Mouse (Mus musculus) embryonic fibroblast, embryonic 13.5 days (primary cell): ENCODE measurements around the gene Sdsl. TPM values are rescaled to one million over a fixed set of nuclear protein-coding genes. Genes with fewer than 3 reads are reported as not detected.
A peak's percentile ranks its signal among the peaks of the same experiment; 100 is the strongest.

ENCODE experiments used
- H3K27ac ChIP-seq: 2 replicates; pipeline ENCODE4 v1.5.1; 2012; ENCODE audit warnings: low read length, control low read depth, inconsistent platforms; ENCODE audit not compliant: insufficient read depth
- H3K4me1 ChIP-seq: 2 replicates; pipeline ENCODE4 v1.6.1; 2011; ENCODE audit warnings: low read length; ENCODE audit not compliant: control insufficient read depth, insufficient read depth
- H3K4me3 ChIP-seq: 2 replicates; pipeline ENCODE4 v1.5.1; 2011; ENCODE audit warnings: mild to moderate bottlenecking, control low read depth, low read length; ENCODE audit not compliant: insufficient read depth
- CTCF ChIP-seq: IDR thresholded peaks from 2 replicates; pipeline ENCODE4 v1.5.1; 2011; ENCODE audit warnings: mild to moderate bottlenecking, control low read depth, low read length, moderate library complexity, borderline replicate concordance; ENCODE audit not compliant: insufficient read depth
- POLR2A ChIP-seq: IDR thresholded peaks from 2 replicates; pipeline ENCODE4 v1.6.1; 2011; ENCODE audit warnings: low read depth, mild to moderate bottlenecking, control low read depth, low read length, moderate library complexity
- polyA plus RNA-seq: library from polyadenylated mRNA; stranded (reverse); fragments of >200 nt; gene quantifications from 2 replicates; pipeline ENCODE4 v1.2.4, GENCODE M21; 2011; ENCODE audit warnings: low read depth; ENCODE audit not compliant: missing spikeins, insufficient read length

The Sdsl gene
- polyA plus RNA-seq, result 1.2 and 1.8 TPM in 2 replicates

- Histone ChIP-seq H3K4me3 (no peak within 1 kb of the TSS), H3K27ac (no peak within 1 kb of the TSS)
- TF ChIP-seq CTCF, result no peak
- TF ChIP-seq POLR2A, result no peak
These were observed at the start of gene Sdsl for GRCm38 (mm10) chr5:120472770-120473169. Gene Sdsl, minus strand, starts transcription at chr5:120472810.

GRCm38 (mm10) chr5:120517552-120517951, 44.9 kb upstream of the Sdsl start:
- H3K27ac ChIP-seq, result peak overlapping the region; percentile 64; the same call in 1 of the 2 replicates
- TF ChIP-seq POLR2A (no peak; the same call in 1 of the 2 replicates), CTCF (no peak)

More at GRCm38 (mm10) chr5:120472770-120473169, at the start of gene Sdsl:
- no peaks in the 10 kb centered on the region for H3K4me1 ChIP-seq

GRCm38 (mm10) chr5:120516221-120516984, 43.8 kb upstream of the Sdsl start:
- TF ChIP-seq POLR2A (no peak), CTCF (no peak)
- Histone ChIP-seq H3K4me1 (peaks cover 18% of the 10 kb centered on the region), H3K27ac (peak overlapping the region; percentile 64; the same call in 1 of the 2 replicates), H3K4me3 (no peak overlapping the region)

More at GRCm38 (mm10) chr5:120517552-120517951, 44.9 kb upstream of the Sdsl start:
- peaks cover 18% of the 10 kb centered on the region for H3K4me1 ChIP-seq
- no peak overlapping the region for H3K4me3 ChIP-seq

GRCm38 (mm10) chr5:120515451-120515850, 42.8 kb upstream of the Sdsl start:
- Histone ChIP-seq H3K4me3 (no peak overlapping the region), H3K27ac (no peak overlapping the region), H3K4me1 (peaks cover 18% of the 10 kb centered on the region)
- TF ChIP-seq POLR2A, result no peak
- no peak for TF ChIP-seq CTCF

- H3K4me3 ChIP-seq, result no peak overlapping the region
- H3K27ac ChIP-seq, result no peak overlapping the region
- TF ChIP-seq POLR2A, result no peak
- H3K4me1 ChIP-seq, result peaks cover 18% of the 10 kb centered on the region
These were observed 42.1 kb upstream of the Sdsl start for GRCm38 (mm10) chr5:120514754-120515153.

- Histone ChIP-seq H3K27ac (no peak overlapping the region), H3K4me3 (no peak overlapping the region), H3K4me1 (peaks cover 18% of the 10 kb centered on the region)
- TF ChIP-seq CTCF (no peak), POLR2A (no peak)
These were observed 41.5 kb upstream of the Sdsl start for GRCm38 (mm10) chr5:120514031-120514677.

GRCm38 (mm10) chr5:120512911-120513555, 40.4 kb upstream of the Sdsl start:
- Histone ChIP-seq H3K4me1 (peaks cover 18% of the 10 kb centered on the region), H3K4me3 (no peak overlapping the region), H3K27ac (no peak overlapping the region)
- no peak for TF ChIP-seq CTCF
- TF ChIP-seq POLR2A, result no peak

GRCm38 (mm10) chr5:120511643-120512220, 39.1 kb upstream of the Sdsl start:
- H3K4me1 ChIP-seq, result peaks cover 12% of the 10 kb centered on the region
- no peak overlapping the region for H3K27ac ChIP-seq
- TF ChIP-seq POLR2A (no peak), CTCF (no peak)
- peak overlapping the region; percentile 83 for H3K4me3 ChIP-seq

- H3K27ac ChIP-seq, result no peak within 1 kb of the TSS
- peaks cover 8% of the 10 kb centered on the region for H3K4me1 ChIP-seq
These were observed 38.5 kb upstream of the Sdsl start, which contains the start of gene Slc8b1 for GRCm38 (mm10) chr5:120510982-120511642. Gene Slc8b1, plus strand, starts transcription at chr5:120511168.

More at GRCm38 (mm10) chr5:120510982-120511642, 38.5 kb upstream of the Sdsl start, which contains the start of gene Slc8b1:
- TF ChIP-seq CTCF (no peak), POLR2A (peak; percentile 82)
- H3K4me3 ChIP-seq, result peak within 1 kb of the TSS; percentile 83
